Mouse (Mus musculus) CH12.LX (cell line): ENCODE measurements at regions not wholly inside any gene's neighbourhood (a gene's known extent, or its start where the extent isn't known, plus 50 kb on each side); places are given as distances from the start of the nearest gene placed in this dataset.

ENCODE experiments used
- DNase-seq: peaks from one replicate; pipeline ENCODE4 v3.0.0-alpha.2; 2013; ENCODE audit errors: extremely low read depth
- H3K27ac ChIP-seq: 2 replicates; pipeline ENCODE4 v1.5.1; 2012; ENCODE audit warnings: low read depth, mild to moderate bottlenecking, control low read depth, moderate library complexity; ENCODE audit not compliant: insufficient read depth
- H3K27me3 ChIP-seq: replicated peaks from 2 replicates; pipeline ENCODE3; 2012; ENCODE audit warnings: inconsistent platforms
- H3K36me3 ChIP-seq, 2 experiments: replicated peaks in 1 of 2; 2 replicates each; pipeline versions ENCODE3 to v1.6.1; 2012; ENCODE audit warnings: inconsistent platforms in 1 of 2, low read length in 1 of 2, mild to moderate bottlenecking in 1 of 2, mixed read lengths in 1 of 2, moderate library complexity in 1 of 2; ENCODE audit not compliant: control insufficient read depth in 1 of 2, insufficient read depth in 1 of 2
- H3K4me1 ChIP-seq, 2 experiments: 2 replicates each; pipeline ENCODE4 v1.6.1; 2012; ENCODE audit warnings: inconsistent platforms in 1 of 2, moderate library complexity in 1 of 2; ENCODE audit not compliant: insufficient read depth in 2 of 2, control insufficient read depth in 1 of 2
- H3K4me2 ChIP-seq: 2 replicates; pipeline ENCODE4 v1.6.1; 2012; ENCODE audit warnings: low read depth, mild to moderate bottlenecking, control low read depth; ENCODE audit not compliant: poor library complexity, insufficient read depth, severe bottlenecking
- H3K4me3 ChIP-seq, 3 experiments: fragments of 150-350 bp in 1 of 3; sonication (generic) in 1 of 3; replicated peaks in 1 of 3; 2 replicates each; pipeline versions ENCODE3 to v1.5.1; 2011 to 2012; ENCODE audit warnings: low read depth in 2 of 3, low read length in 2 of 3, mild to moderate bottlenecking in 2 of 3, moderate library complexity in 2 of 3, control low read depth in 1 of 3, improper control_type of control experiment in 1 of 3, inconsistent platforms in 1 of 3, mixed read lengths in 1 of 3; ENCODE audit not compliant: poor library complexity in 1 of 3
- H3K79me2 ChIP-seq: replicated peaks from 2 replicates; pipeline ENCODE4 v1.6.1; 2012; ENCODE audit warnings: mild to moderate bottlenecking, moderate library complexity; ENCODE audit not compliant: control insufficient read depth, poor library complexity, insufficient read depth, severe bottlenecking; ENCODE audit errors: extremely low read depth
- H3K9ac ChIP-seq: 2 replicates; pipeline ENCODE4 v1.6.1; 2012; ENCODE audit warnings: low read depth, mild to moderate bottlenecking, control low read depth, moderate library complexity; ENCODE audit not compliant: insufficient read depth
- H3K9me3 ChIP-seq: replicated peaks from 2 replicates; pipeline ENCODE3; 2012; ENCODE audit warnings: low read length, inconsistent platforms, mixed read lengths
- BHLHE40 ChIP-seq: IDR thresholded peaks from 2 replicates; pipeline ENCODE4 v1.6.1; 2011; ENCODE audit warnings: mild to moderate bottlenecking, low read depth, low read length, improper control_type of control experiment
- ELF1 ChIP-seq: IDR thresholded peaks from 2 replicates; pipeline ENCODE4 v1.6.1; 2014; ENCODE audit warnings: low read depth, mild to moderate bottlenecking, inconsistent platforms, low read length, improper control_type of control experiment
- EP300 ChIP-seq: IDR thresholded peaks from 2 replicates; pipeline ENCODE4 v1.6.1; 2011; ENCODE audit warnings: low read length, improper control_type of control experiment
- ETS1 ChIP-seq: conservative IDR thresholded peaks from 2 replicates; pipeline ENCODE4 v1.6.1; 2012; ENCODE audit warnings: low read depth, mild to moderate bottlenecking, inconsistent platforms, low read length, improper control_type of control experiment, moderate library complexity
- HCFC1 ChIP-seq: IDR thresholded peaks from 2 replicates; pipeline ENCODE4 v1.6.1; 2012; ENCODE audit warnings: low read depth, mild to moderate bottlenecking, inconsistent platforms, low read length, improper control_type of control experiment
- IRF4 ChIP-seq: IDR thresholded peaks from 2 replicates; pipeline ENCODE4 v1.6.1; 2014; ENCODE audit warnings: low read depth, mild to moderate bottlenecking, inconsistent platforms, low read length, improper control_type of control experiment
- JUN ChIP-seq: IDR thresholded peaks from 2 replicates; pipeline ENCODE4 v1.6.1; 2011; ENCODE audit warnings: low read depth, mild to moderate bottlenecking, low read length, improper control_type of control experiment, moderate library complexity; ENCODE audit not compliant: insufficient read depth
- MAFK ChIP-seq: IDR thresholded peaks from 2 replicates; pipeline ENCODE4 v1.6.1; 2011; ENCODE audit warnings: low read length, improper control_type of control experiment; ENCODE audit not compliant: insufficient replicate concordance
- MAX ChIP-seq: IDR thresholded peaks from 2 replicates; pipeline ENCODE4 v1.6.1; 2011; ENCODE audit warnings: low read length, improper control_type of control experiment
- MYC ChIP-seq: IDR thresholded peaks from 2 replicates; pipeline ENCODE4 v1.6.1; 2011; ENCODE audit warnings: low read depth, mild to moderate bottlenecking, improper control_type of control experiment, low read length
- NRF1 ChIP-seq: IDR thresholded peaks from 2 replicates; pipeline ENCODE4 v1.6.1; 2014; ENCODE audit warnings: low read depth, mild to moderate bottlenecking, inconsistent platforms, low read length, improper control_type of control experiment, moderate library complexity
- POLR2A ChIP-seq: IDR thresholded peaks from 2 replicates; pipeline ENCODE4 v1.6.1; 2011; ENCODE audit warnings: low read depth, mild to moderate bottlenecking, improper control_type of control experiment, low read length
- SMC3 ChIP-seq: IDR thresholded peaks from 2 replicates; pipeline ENCODE4 v1.6.1; 2011; ENCODE audit warnings: low read depth, low read length, improper control_type of control experiment
- TBP ChIP-seq: conservative IDR thresholded peaks from 2 replicates; pipeline ENCODE4 v1.6.1; 2011; ENCODE audit warnings: low read depth, low read length, improper control_type of control experiment
- UBTF ChIP-seq: IDR thresholded peaks from 2 replicates; pipeline ENCODE4 v1.6.1; 2012; ENCODE audit warnings: low read depth, mild to moderate bottlenecking, inconsistent platforms, low read length, improper control_type of control experiment, moderate library complexity
- USF1 ChIP-seq: IDR thresholded peaks from 2 replicates; pipeline ENCODE4 v1.6.1; 2014; ENCODE audit warnings: low read depth, mild to moderate bottlenecking, inconsistent platforms, low read length, improper control_type of control experiment
- USF2 ChIP-seq: conservative IDR thresholded peaks from 2 replicates; pipeline ENCODE4 v1.6.1; 2011; ENCODE audit warnings: low read depth, low read length, improper control_type of control experiment
- ZC3H11A ChIP-seq: IDR thresholded peaks from 2 replicates; pipeline ENCODE4 v1.6.1; 2012; ENCODE audit warnings: low read depth, mild to moderate bottlenecking, inconsistent platforms, low read length, improper control_type of control experiment
- dilution Hi-C: fragments of 300-500 bp; cut with MboI; formaldehyde crosslinking; loops from 2 replicates; pipeline ENCODE4 v1.14.3; 2020; ENCODE audit warnings: low sequenced_read_pairs; ENCODE audit not compliant: extremely low pct_unique_long_range_greater_than_20kb, extremely low pct_ligation_motif_present
- in situ Hi-C: fragments of 300-500 bp; cut with MboI; formaldehyde crosslinking; loops from 3 replicates; pipeline ENCODE4 v1.14.3; 2019; ENCODE audit warnings: low sequenced_read_pairs, low pct_ligation_motif_present, low pct_unique_long_range_greater_than_20kb, mixed read lengths

DNA sequence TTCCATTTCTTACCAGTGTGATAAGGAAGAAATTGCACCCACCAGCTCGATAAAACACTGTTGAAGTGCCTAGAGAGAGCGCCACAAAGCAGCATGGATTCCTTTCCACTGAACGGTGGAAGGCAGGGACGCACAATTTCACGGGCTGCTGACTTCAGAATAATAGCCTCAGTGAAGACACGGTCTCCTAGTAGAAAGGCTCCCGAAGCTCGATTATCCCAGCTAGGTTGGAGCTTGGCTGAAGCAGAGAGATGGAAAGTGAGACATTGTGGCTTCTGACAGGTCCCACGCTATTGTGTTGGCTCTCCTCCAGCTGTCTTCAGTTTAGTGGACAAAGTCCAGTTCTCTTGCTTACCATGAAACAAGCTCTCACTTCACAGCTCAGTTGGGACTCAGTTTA is 133.3 kb upstream of the Tab2 start:
- no peak overlapping the region for H3K9ac ChIP-seq
- H3K4me2 ChIP-seq: no peak overlapping the region
- no peaks in the 10 kb centered on the region for H3K9me3 ChIP-seq
- H3K27me3 ChIP-seq: no peaks in the 10 kb centered on the region
- H3K36me3 ChIP-seq: no peaks in the 10 kb centered on the region
- DNase-seq: no peak
- dilution Hi-C loops: no loop called here
- H3K79me2 ChIP-seq: no peaks in the 10 kb centered on the region
- no peak for TF ChIP-seq ELF1
- no peak for TF ChIP-seq JUN
- no peak for TF ChIP-seq ETS1
- TF ChIP-seq UBTF: no peak
- H3K4me1 ChIP-seq: peaks cover 0 to 2% of the 10 kb centered on the region in 2 experiments; a peak in 1 of 4 replicates
- no peak overlapping the region for H3K4me3 ChIP-seq
- H3K27ac ChIP-seq: no peak overlapping the region
- in situ Hi-C loops: no loop called here

DNA sequence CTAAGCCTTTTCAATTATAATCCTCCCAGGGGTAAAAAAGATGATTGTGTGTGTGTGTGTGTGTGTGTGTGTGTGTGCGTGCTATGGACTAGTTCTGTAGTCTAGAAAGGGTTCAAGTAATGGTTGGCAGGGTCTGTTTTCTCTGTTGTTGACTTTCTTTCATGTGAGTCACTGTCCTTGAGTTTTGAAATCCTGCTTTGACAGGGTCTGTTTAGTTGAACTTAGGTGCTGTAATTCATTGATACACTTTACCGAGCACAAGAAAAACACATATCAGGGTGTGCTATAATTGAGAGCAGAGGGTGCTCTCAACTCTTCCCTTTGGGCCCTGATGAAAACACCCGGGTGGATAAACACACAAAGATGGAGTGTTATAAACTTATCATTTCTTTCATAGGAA is 132.7 kb upstream of the Tab2 start:
- no peak overlapping the region for H3K9ac ChIP-seq
- H3K36me3 ChIP-seq: no peaks in the 10 kb centered on the region
- no peak overlapping the region for H3K4me3 ChIP-seq
- no peak for DNase-seq
- no peaks in the 10 kb centered on the region for H3K9me3 ChIP-seq
- H3K79me2 ChIP-seq: no peaks in the 10 kb centered on the region
- in situ Hi-C loops (no loop called here), dilution Hi-C loops (no loop called here)
- no peak overlapping the region for H3K4me2 ChIP-seq
- H3K4me1 ChIP-seq: peaks cover 0 to 2% of the 10 kb centered on the region in 2 experiments; a peak in 1 of 4 replicates
- no peaks in the 10 kb centered on the region for H3K27me3 ChIP-seq
- TF ChIP-seq EP300 (no peak), BHLHE40 (no peak), MYC (no peak), HCFC1 (no peak), MAX (no peak), TBP (no peak), POLR2A (no peak), MAFK (no peak), ZC3H11A (no peak), USF1 (no peak), JUN (no peak)
- no peak overlapping the region for H3K27ac ChIP-seq

DNA sequence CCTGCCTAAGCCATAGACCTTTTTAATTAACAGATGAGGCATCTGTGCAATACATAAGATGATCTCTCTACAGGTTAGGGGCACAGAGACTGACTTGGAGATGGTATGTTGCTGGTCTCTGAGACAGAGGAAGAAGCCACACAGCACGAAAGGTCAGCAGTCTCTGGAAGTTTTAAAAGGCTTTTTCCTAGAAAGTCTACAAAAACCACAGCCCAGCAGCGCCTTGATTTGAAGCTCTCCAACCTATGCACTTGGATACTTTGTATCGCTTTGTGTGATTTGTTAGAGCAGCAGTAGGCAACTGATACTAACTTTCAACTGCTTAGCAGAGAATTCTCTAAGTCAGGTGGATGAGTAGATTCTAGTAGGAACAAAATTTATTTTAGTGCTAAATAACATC is 132.3 kb upstream of the Tab2 start:
- H3K36me3 ChIP-seq: no peaks in the 10 kb centered on the region
- TF ChIP-seq HCFC1 (no peak), NRF1 (no peak), ELF1 (no peak), USF2 (no peak), MAFK (no peak), SMC3 (no peak), ZC3H11A (no peak), IRF4 (no peak)
- H3K27ac ChIP-seq: no peak overlapping the region
- peaks cover 0 to 2% of the 10 kb centered on the region in 2 experiments; a peak in 1 of 4 replicates for H3K4me1 ChIP-seq
- H3K9ac ChIP-seq: no peak overlapping the region
- H3K27me3 ChIP-seq: no peaks in the 10 kb centered on the region
- dilution Hi-C loops: no loop called here
- no peak overlapping the region for H3K4me3 ChIP-seq
- H3K9me3 ChIP-seq: no peaks in the 10 kb centered on the region
- no peak for DNase-seq
- in situ Hi-C loops: no loop called here
- no peaks in the 10 kb centered on the region for H3K79me2 ChIP-seq
- H3K4me2 ChIP-seq: no peak overlapping the region
